8 mouse cellular contexts compared by ENCODE assay signal in genomic region chr4:129625496-129625895, GRCm38 (mm10). TPM values are rescaled to one million over a fixed set of nuclear protein-coding genes. Genes with fewer than 3 reads are reported as not detected.
DNase-seq lines count a peak whose midpoint lies in the region; ATAC-seq and TF ChIP-seq lines count a peak whose summit lies in the region.

No protein-coding gene starts in this region.

- WGBS in heart, embryonic 12.5 days: 38% methylated on average over 4 of the region's 4 CpGs
- WGBS in forebrain, embryonic 16.5 days: 53% methylated on average over 4 of the region's 4 CpGs
- 42% methylated on average over 4 of the region's 4 CpGs for WGBS in liver, embryonic 14.5 days (ENCODE audit: insufficient replicate concordance)

- no peak overlapping the region for H3K9ac ChIP-seq in heart, embryonic 12.5 days
- H3K9ac ChIP-seq in MEL (ENCODE audit: control insufficient read depth, low read depth, low read length, poor library complexity, severe bottlenecking): no peak overlapping the region
- no peak overlapping the region for H3K9ac ChIP-seq in forebrain, embryonic 16.5 days (replicated peaks; ENCODE audit: low read depth, low read length)
- H3K9ac ChIP-seq in liver, embryonic 14.5 days (replicated peaks): no peak overlapping the region; the same call in 1 of the 2 replicates

- no peak for TF ChIP-seq RAD21 in MEL (IDR thresholded peaks at IDR 0.05; ENCODE audit: low read depth, low read length)

- H3K36me3 ChIP-seq in heart, embryonic 12.5 days: peaks cover 51% of the 10 kb centered on the region
- peaks cover under 1 to 9% of the 10 kb centered on the region in 2 experiments for H3K36me3 ChIP-seq in MEL (ENCODE audit: control insufficient read depth in 1 of 2, insufficient read depth in 2 of 2, low read length in 2 of 2)
- H3K36me3 ChIP-seq in forebrain, embryonic 16.5 days (ENCODE audit: control insufficient read depth, insufficient read depth): peaks cover 34% of the 10 kb centered on the region
- peaks cover 38% of the 10 kb centered on the region for H3K36me3 ChIP-seq in liver, embryonic 14.5 days (replicated peaks; ENCODE audit: control insufficient read depth, insufficient read depth, low read depth)

- H3K4me3 ChIP-seq in heart, embryonic 12.5 days: no peak overlapping the region
- no peak overlapping the region for H3K4me3 ChIP-seq in MEL (ENCODE audit: control insufficient read depth in 1 of 2, insufficient read depth in 1 of 2, low read depth in 2 of 2, low read length in 2 of 2)
- no peak overlapping the region for H3K4me3 ChIP-seq in forebrain, embryonic 16.5 days (replicated peaks; ENCODE audit: low read length)
- H3K4me3 ChIP-seq in liver, embryonic 14.5 days (ENCODE audit: insufficient read depth in 1 of 2, low read depth in 2 of 2, low read length in 2 of 2): no peak overlapping the region

- H3K4me2 ChIP-seq in heart, embryonic 12.5 days: peak overlapping the region; percentile 87
- peak overlapping the region; percentile 79; the same call in 1 of the 2 replicates for H3K4me2 ChIP-seq in forebrain, embryonic 16.5 days (ENCODE audit: low read length)
- H3K4me2 ChIP-seq in liver, embryonic 14.5 days (ENCODE audit: low read depth): peak overlapping the region; percentile 97

- DNase-seq in heart, postnatal 25 days (ENCODE audit: low spot score): no peak
- peak; percentile 50 for DNase-seq in MEL (ENCODE audit: low read depth, low spot score)
- no peak for DNase-seq in liver, embryonic 14.5 days (ENCODE audit: low read depth in 3 of 3, low spot score in 3 of 3)
- no peak for DNase-seq in urinary bladder, postnatal 25 days (ENCODE audit: low spot score)
- no peak for DNase-seq in urinary bladder, postnatal 14 days (ENCODE audit: low spot score)

- TF ChIP-seq CTCF in MEL (IDR thresholded peaks at IDR 0.05 in 2 of 3, conservative IDR thresholded peaks at IDR 0.05 in 1 of 3; ENCODE audit: control insufficient read depth in 1 of 3, insufficient read depth in 1 of 3, low read depth in 2 of 3, low read length in 3 of 3, poor library complexity in 1 of 3, severe bottlenecking in 1 of 3): no peak
- no peak for TF ChIP-seq CTCF in liver, embryonic 14.5 days (IDR thresholded peaks at IDR 0.05; ENCODE audit: low read depth)

- H3K4me1 ChIP-seq in heart, embryonic 12.5 days (replicated peaks): peaks cover 31% of the 10 kb centered on the region
- peaks cover 3 to 17% of the 10 kb centered on the region in 2 experiments; a peak in 3 of 4 replicates for H3K4me1 ChIP-seq in MEL (ENCODE audit: control insufficient read depth in 1 of 2, insufficient read depth in 2 of 2, low read length in 2 of 2)
- H3K4me1 ChIP-seq in forebrain, embryonic 16.5 days (replicated peaks; ENCODE audit: control insufficient read depth, insufficient read depth, low read length): peaks cover 35% of the 10 kb centered on the region
- peaks cover 20 to 22% of the 10 kb centered on the region in 2 experiments for H3K4me1 ChIP-seq in liver, embryonic 14.5 days (replicated peaks; ENCODE audit: control insufficient read depth in 2 of 2, insufficient read depth in 2 of 2, low read length in 1 of 2)

- no peak for TF ChIP-seq EP300 in MEL (IDR thresholded peaks at IDR 0.05; ENCODE audit: low read depth in 1 of 2, low read length in 2 of 2)
- no peak for TF ChIP-seq EP300 in liver, embryonic 14.5 days (IDR thresholded peaks at IDR 0.05; ENCODE audit: low read depth)

- no peaks in the 10 kb centered on the region for H3K9me3 ChIP-seq in heart, embryonic 12.5 days (replicated peaks)
- H3K9me3 ChIP-seq in MEL (replicated peaks; ENCODE audit: insufficient read depth, low read length): no peaks in the 10 kb centered on the region
- no peaks in the 10 kb centered on the region for H3K9me3 ChIP-seq in forebrain, embryonic 16.5 days (ENCODE audit: control insufficient read depth, low read length)
- H3K9me3 ChIP-seq in liver, embryonic 14.5 days (ENCODE audit: control insufficient read depth, low read length): no peaks in the 10 kb centered on the region

- no peak overlapping the region for H3K27ac ChIP-seq in heart, embryonic 12.5 days (ENCODE audit: poor library complexity, severe bottlenecking)
- H3K27ac ChIP-seq in MEL (ENCODE audit: control insufficient read depth, low read depth, low read length): peak overlapping the region; percentile 48
- peak overlapping the region; percentile 95 for H3K27ac ChIP-seq in forebrain, embryonic 16.5 days (ENCODE audit: low read length)
- H3K27ac ChIP-seq in liver, embryonic 14.5 days: peak overlapping the region; percentile 79; the same call in 1 of the 2 replicates

- intact Hi-C loops in heart, postnatal 25 days (cut with DNase I): loop anchor here (2.0 kb wide), 1 partner anchor 13 kb away; no protein-coding TSS in a partner anchor

- H3K27me3 ChIP-seq in heart, embryonic 12.5 days (replicated peaks): no peaks in the 10 kb centered on the region
- no peaks in the 10 kb centered on the region for H3K27me3 ChIP-seq in MEL (ENCODE audit: control insufficient read depth in 1 of 2, insufficient read depth in 2 of 2, low read length in 2 of 2)
- H3K27me3 ChIP-seq in forebrain, embryonic 16.5 days (replicated peaks; ENCODE audit: control insufficient read depth, insufficient read depth, low read length): no peaks in the 10 kb centered on the region
- no peaks in the 10 kb centered on the region for H3K27me3 ChIP-seq in liver, embryonic 14.5 days (ENCODE audit: control insufficient read depth, insufficient read depth, low read length)

- ATAC-seq in heart, embryonic 12.5 days (ENCODE audit: insufficient number of reproducible peaks, low FRiP score): no peak
- ATAC-seq in forebrain, embryonic 16.5 days: no peak
- no peak for ATAC-seq in liver, embryonic 14.5 days (ENCODE audit: insufficient read depth)
- ATAC-seq in inflammation-experienced regulatory T-cells, adult 6 months: no peak

- no peak for TF ChIP-seq POLR2A in MEL (IDR thresholded peaks at IDR 0.05; ENCODE audit: control insufficient read depth in 1 of 2, insufficient read depth in 1 of 2, low read depth in 1 of 2, low read length in 2 of 2, poor library complexity in 1 of 2)

- H3K79me2 ChIP-seq in MEL (ENCODE audit: control insufficient read depth, insufficient read depth, low read length, poor library complexity): no peaks in the 10 kb centered on the region; the same call in 1 of the 2 replicates

RNA-seq across cellular contexts. Expression of gene Ccdc28b, which starts 1.7 kb away (rescaled TPM):
- polyA plus RNA-seq in heart, embryonic 12.5 days (2016; fragmentation: Nextera tagmentation; extraction: Ambion mirVana): 42.3 and 44.2 TPM in 2 replicates
- 10 to 100 TPM; 25.3 to 28.5 TPM for total RNA-seq in heart, postnatal 25 days (2021)
- 18.3 and 21.4 TPM in 2 replicates for total RNA-seq in MEL (2012; rRNA removed)
- 10 to 100 TPM in 1 of 2 experiments, not detected in 1; 29.1 TPM for polyA plus RNA-seq in MEL (2012; ENCODE audit: insufficient read depth in 1 of 2, insufficient read length in 2 of 2, low read depth in 1 of 2, low replicate concordance in 2 of 2, missing spikeins in 1 of 2)
- 109 and 133 TPM in 2 replicates for polyA plus RNA-seq in forebrain, embryonic 16.5 days (2015; fragmentation: Nextera tagmentation; extraction: Ambion mirVana)
- 5.7 and 12.0 TPM in 2 replicates for polyA plus RNA-seq in liver, embryonic 14.5 days (2012; rRNA removed)
- polyA plus RNA-seq in liver, embryonic 14.5 days (2014; fragmentation: Nextera tagmentation; extraction: Ambion mirVana): 11.0 and 12.4 TPM in 2 replicates
- 10 to 100 TPM; 30.5 to 54.0 (median 35.4) TPM for polyA plus RNA-seq in inflammation-experienced regulatory T-cells, adult 6 months (2017; shearing (Covaris generic))

RNA-seq across cellular contexts. Expression of gene Iqcc, which starts 6.6 kb away (rescaled TPM):
- 18.6 and 20.0 TPM in 2 replicates for polyA plus RNA-seq in heart, embryonic 12.5 days (2016; fragmentation: Nextera tagmentation; extraction: Ambion mirVana)
- total RNA-seq in heart, postnatal 25 days (2021): 10 to 100 TPM; 17.2 to 19.1 TPM
- 13.6 and 15.4 TPM in 2 replicates for total RNA-seq in MEL (2012; rRNA removed)
- 10 to 100 TPM in 1 of 2 experiments, not detected in 1; 18.5 TPM for polyA plus RNA-seq in MEL (2012; ENCODE audit: insufficient read depth in 1 of 2, insufficient read length in 2 of 2, low read depth in 1 of 2, low replicate concordance in 2 of 2, missing spikeins in 1 of 2)
- 30.7 and 37.0 TPM in 2 replicates for polyA plus RNA-seq in forebrain, embryonic 16.5 days (2015; fragmentation: Nextera tagmentation; extraction: Ambion mirVana)
- 6.2 and 8.8 TPM in 2 replicates for polyA plus RNA-seq in liver, embryonic 14.5 days (2012; rRNA removed)
- polyA plus RNA-seq in liver, embryonic 14.5 days (2014; fragmentation: Nextera tagmentation; extraction: Ambion mirVana): 7.0 and 9.2 TPM in 2 replicates
- 10 to 100 TPM; 45.5 to 63.3 (median 53.1) TPM for polyA plus RNA-seq in inflammation-experienced regulatory T-cells, adult 6 months (2017; shearing (Covaris generic))

RNA-seq across cellular contexts. Expression of gene Dcdc2b, which starts 11.4 kb away (rescaled TPM):
- polyA plus RNA-seq in heart, embryonic 12.5 days (2016; fragmentation: Nextera tagmentation; extraction: Ambion mirVana): 0.82 and 1.4 TPM in 2 replicates
- 1 to 10 TPM in 1 of 2 experiments, under 1 TPM in 1; 0.61 to 1.5 TPM for total RNA-seq in heart, postnatal 25 days (2021)
- 0.26 TPM in 1 of 2 replicates, not detected in the other for total RNA-seq in MEL (2012; rRNA removed)
- polyA plus RNA-seq in MEL (2012; ENCODE audit: insufficient read depth in 1 of 2, insufficient read length in 2 of 2, low read depth in 1 of 2, low replicate concordance in 2 of 2, missing spikeins in 1 of 2): 1 to 10 TPM in 1 of 2 experiments, not detected in 1; 1.3 TPM
- polyA plus RNA-seq in forebrain, embryonic 16.5 days (2015; fragmentation: Nextera tagmentation; extraction: Ambion mirVana): 2.6 and 4.0 TPM in 2 replicates
- polyA plus RNA-seq in liver, embryonic 14.5 days (2012; rRNA removed): 0.28 and 0.47 TPM in 2 replicates
- 0.19 and 0.61 TPM in 2 replicates for polyA plus RNA-seq in liver, embryonic 14.5 days (2014; fragmentation: Nextera tagmentation; extraction: Ambion mirVana)
- 1 to 10 TPM; 2.1 to 5.3 (median 4.3) TPM for polyA plus RNA-seq in inflammation-experienced regulatory T-cells, adult 6 months (2017; shearing (Covaris generic))

RNA-seq across cellular contexts. Expression of gene Txlna, which starts 15.4 kb away (rescaled TPM):
- polyA plus RNA-seq in heart, embryonic 12.5 days (2016; fragmentation: Nextera tagmentation; extraction: Ambion mirVana): 58.8 and 59.4 TPM in 2 replicates
- 10 to 100 TPM; 26.2 to 27.3 TPM for total RNA-seq in heart, postnatal 25 days (2021)
- 68.0 and 69.5 TPM in 2 replicates for total RNA-seq in MEL (2012; rRNA removed)
- 10 to 100 TPM in 1 of 2 experiments, not detected in 1; 68.9 TPM for polyA plus RNA-seq in MEL (2012; ENCODE audit: insufficient read depth in 1 of 2, insufficient read length in 2 of 2, low read depth in 1 of 2, low replicate concordance in 2 of 2, missing spikeins in 1 of 2)
- 68.1 and 72.8 TPM in 2 replicates for polyA plus RNA-seq in forebrain, embryonic 16.5 days (2015; fragmentation: Nextera tagmentation; extraction: Ambion mirVana)
- 12.2 and 17.0 TPM in 2 replicates for polyA plus RNA-seq in liver, embryonic 14.5 days (2012; rRNA removed)
- 26.3 and 30.3 TPM in 2 replicates for polyA plus RNA-seq in liver, embryonic 14.5 days (2014; fragmentation: Nextera tagmentation; extraction: Ambion mirVana)
- polyA plus RNA-seq in inflammation-experienced regulatory T-cells, adult 6 months (2017; shearing (Covaris generic)): 10 to 100 TPM; 17.1 to 26.8 (median 21.4) TPM

RNA-seq across cellular contexts. Expression of gene Tmem234, which starts 25.0 kb away (rescaled TPM):
- 139 and 153 TPM in 2 replicates for polyA plus RNA-seq in heart, embryonic 12.5 days (2016; fragmentation: Nextera tagmentation; extraction: Ambion mirVana)
- total RNA-seq in heart, postnatal 25 days (2021): 10 to 100 TPM; 38.5 to 42.3 TPM
- 140 and 148 TPM in 2 replicates for total RNA-seq in MEL (2012; rRNA removed)
- 100 to 1,000 TPM in 1 of 2 experiments, not detected in 1; 220 TPM for polyA plus RNA-seq in MEL (2012; ENCODE audit: insufficient read depth in 1 of 2, insufficient read length in 2 of 2, low read depth in 1 of 2, low replicate concordance in 2 of 2, missing spikeins in 1 of 2)
- 139 and 164 TPM in 2 replicates for polyA plus RNA-seq in forebrain, embryonic 16.5 days (2015; fragmentation: Nextera tagmentation; extraction: Ambion mirVana)
- polyA plus RNA-seq in liver, embryonic 14.5 days (2012; rRNA removed): 78.5 and 84.2 TPM in 2 replicates
- polyA plus RNA-seq in liver, embryonic 14.5 days (2014; fragmentation: Nextera tagmentation; extraction: Ambion mirVana): 108 and 129 TPM in 2 replicates
- 100 to 1,000 TPM; 283 to 327 (median 313) TPM for polyA plus RNA-seq in inflammation-experienced regulatory T-cells, adult 6 months (2017; shearing (Covaris generic))
